Mouse (Mus musculus): ENCODE results near the gene Dohh. TPM values are rescaled to one million over a fixed set of nuclear protein-coding genes. Genes with fewer than 3 reads are reported as not detected.
A peak's percentile ranks its signal among the peaks of the same experiment; 100 is the strongest.

The Dohh gene
- polyA plus RNA-seq, 1 experiment from 2014 or later = 68.9 TPM

- no peaks in the 10 kb centered on the region for H3K9me3 ChIP-seq (ENCODE audit: control insufficient read depth, low read length)
- WGBS = 70% methylated on average over 18 of the region's 18 CpGs
- H3K27ac ChIP-seq = no peak overlapping the region
- H3K9ac ChIP-seq = no peak overlapping the region
- peaks cover 57% of the 10 kb centered on the region for H3K36me3 ChIP-seq (replicated peaks; ENCODE audit: control insufficient read depth, insufficient read depth)
- ATAC-seq (ENCODE audit: low FRiP score) = no peak
- peak overlapping the region; percentile 27 for H3K4me2 ChIP-seq (replicated peaks)
- H3K27me3 ChIP-seq (ENCODE audit: control insufficient read depth, insufficient read depth, low read length) = no peaks in the 10 kb centered on the region
- no peak for DNase-seq (ENCODE audit: low spot score)
- peaks cover 29% of the 10 kb centered on the region for H3K4me1 ChIP-seq (replicated peaks; ENCODE audit: control insufficient read depth, insufficient read depth, low read length)
- no peak overlapping the region for H3K4me3 ChIP-seq (replicated peaks; ENCODE audit: low read length)
Measured at GRCm38 (mm10) chr10:81399798-81400308, 15.6 kb downstream of the Dohh start.

- peaks cover 29% of the 10 kb centered on the region for H3K4me1 ChIP-seq (replicated peaks; ENCODE audit: control insufficient read depth, insufficient read depth, low read length)
- no peaks in the 10 kb centered on the region for H3K9me3 ChIP-seq (ENCODE audit: control insufficient read depth, low read length)
- WGBS = 35% methylated on average over 22 of the region's 22 CpGs
- peaks cover 64% of the 10 kb centered on the region for H3K36me3 ChIP-seq (replicated peaks; ENCODE audit: control insufficient read depth, insufficient read depth)
- H3K27ac ChIP-seq = no peak overlapping the region
- no peak for DNase-seq (ENCODE audit: low spot score)
- H3K4me2 ChIP-seq (replicated peaks) = peak overlapping the region; percentile 27
- 0 out of 2 replicates have a peak overlapping the region, but pooled peaks have one; percentile 7 for H3K9ac ChIP-seq
- H3K4me3 ChIP-seq (replicated peaks; ENCODE audit: low read length) = no peak overlapping the region
- H3K27me3 ChIP-seq (ENCODE audit: control insufficient read depth, insufficient read depth, low read length) = no peaks in the 10 kb centered on the region
- no peak for ATAC-seq (ENCODE audit: low FRiP score)
Measured at GRCm38 (mm10) chr10:81400371-81401204, 16.4 kb downstream of the Dohh start.

- Histone ChIP-seq H3K27ac (peak overlapping the region; percentile 74), H3K4me3 (replicated peaks; ENCODE audit: low read length) (no peak overlapping the region), H3K36me3 (replicated peaks; ENCODE audit: control insufficient read depth, insufficient read depth) (peaks cover 70% of the 10 kb centered on the region), H3K4me1 (replicated peaks; ENCODE audit: control insufficient read depth, insufficient read depth, low read length) (peaks cover 29% of the 10 kb centered on the region), H3K4me2 (replicated peaks) (peak overlapping the region; percentile 27; the same call in 1 of the 2 replicates), H3K27me3 (ENCODE audit: control insufficient read depth, insufficient read depth, low read length) (no peaks in the 10 kb centered on the region), H3K9ac (peak overlapping the region; percentile 16; the same call in 1 of the 2 replicates), H3K9me3 (ENCODE audit: control insufficient read depth, low read length) (no peaks in the 10 kb centered on the region)
- DNase-seq (ENCODE audit: low spot score) (peak; percentile 39), ATAC-seq (ENCODE audit: low FRiP score) (no peak)
- 24% methylated on average over 10 of the region's 10 CpGs for WGBS
Measured at GRCm38 (mm10) chr10:81401205-81401520, 16.9 kb downstream of the Dohh start.

DNA sequence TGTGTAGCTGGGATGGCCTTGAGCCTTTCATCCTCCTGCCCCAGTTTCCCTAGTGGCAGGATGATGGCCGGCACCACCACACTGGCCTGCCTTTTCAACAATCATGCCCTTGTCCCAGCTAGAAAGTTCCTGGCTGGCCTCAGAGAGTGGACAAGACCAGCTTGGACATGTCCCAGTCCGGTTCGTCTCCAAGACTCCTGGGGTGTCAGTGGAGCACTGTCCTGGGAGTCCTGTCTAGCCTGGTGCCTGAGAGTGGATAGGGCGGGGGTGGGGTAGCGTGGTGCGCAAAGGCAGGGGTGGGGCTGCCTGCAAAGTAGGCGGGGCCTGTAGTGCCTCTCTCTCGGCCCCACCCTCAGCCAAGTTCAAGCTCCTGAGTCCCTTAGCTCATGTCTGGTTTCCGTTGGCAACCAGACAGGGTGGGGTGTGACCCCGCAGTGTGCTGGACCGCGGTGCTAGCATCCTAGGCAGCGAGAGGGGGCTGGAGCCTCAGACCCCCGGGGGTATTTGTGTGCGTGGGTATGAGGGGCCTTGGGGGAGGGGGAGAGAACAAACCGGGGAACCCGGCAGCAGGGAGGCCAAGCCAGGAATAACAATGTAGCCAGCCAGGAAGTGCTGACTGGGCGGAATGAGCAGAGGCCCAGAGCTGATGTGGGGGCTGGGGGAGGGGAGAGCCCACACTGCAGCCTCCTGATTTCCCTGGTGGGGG, 17.4 kb downstream of the Dohh start:
- Histone ChIP-seq H3K4me1 (replicated peaks; ENCODE audit: control insufficient read depth, insufficient read depth, low read length) (peaks cover 32% of the 10 kb centered on the region), H3K36me3 (replicated peaks; ENCODE audit: control insufficient read depth, insufficient read depth) (peaks cover 75% of the 10 kb centered on the region), H3K4me2 (replicated peaks) (peak overlapping the region; percentile 27; the same call in 1 of the 2 replicates), H3K9ac (peak overlapping the region; percentile 16; the same call in 1 of the 2 replicates), H3K27me3 (ENCODE audit: control insufficient read depth, insufficient read depth, low read length) (no peaks in the 10 kb centered on the region), H3K4me3 (replicated peaks; ENCODE audit: low read length) (no peak overlapping the region), H3K27ac (peak overlapping the region; percentile 74), H3K9me3 (ENCODE audit: control insufficient read depth, low read length) (no peaks in the 10 kb centered on the region)
- 6% methylated on average over 18 of the region's 18 CpGs for WGBS
- peak; percentile 67 for ATAC-seq (ENCODE audit: low FRiP score)
- peak; percentile 68 for DNase-seq (ENCODE audit: low spot score)

DNA sequence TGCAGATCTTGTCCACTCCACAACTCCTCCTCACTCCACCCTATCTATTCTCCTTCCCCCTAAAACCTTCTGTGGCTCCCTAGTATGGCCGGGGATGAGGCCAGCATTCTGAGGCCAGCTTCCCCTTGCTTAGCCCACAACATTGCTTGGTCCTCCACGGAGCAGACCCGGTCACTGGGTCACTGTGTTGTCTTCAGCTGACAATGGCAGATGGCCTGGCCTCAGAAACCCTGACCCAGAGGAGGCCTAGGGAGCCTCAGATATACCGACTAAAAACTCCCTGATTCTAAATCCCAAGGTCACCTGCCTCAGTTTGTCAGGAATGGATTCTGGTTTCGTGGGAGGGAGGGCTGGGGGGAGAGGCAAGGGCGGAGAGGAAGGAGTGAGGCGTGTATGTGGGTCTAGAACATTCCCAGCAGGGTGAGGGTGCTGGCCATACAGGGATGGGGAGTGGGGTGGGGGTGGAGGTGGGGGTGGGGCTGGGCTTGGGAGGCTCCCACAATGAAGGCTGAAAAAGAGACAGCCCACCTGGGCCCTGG, 18.1 kb downstream of the Dohh start:
- Histone ChIP-seq H3K4me1 (replicated peaks; ENCODE audit: control insufficient read depth, insufficient read depth, low read length) (peaks cover 39% of the 10 kb centered on the region), H3K4me2 (replicated peaks) (0 out of 2 replicates have a peak overlapping the region, but pooled peaks have one; percentile 15), H3K4me3 (replicated peaks; ENCODE audit: low read length) (no peak overlapping the region), H3K27me3 (ENCODE audit: control insufficient read depth, insufficient read depth, low read length) (0 out of 2 replicates have a peak, but pooled peaks cover 3% of the 10 kb centered on the region), H3K27ac (peak overlapping the region; percentile 74), H3K36me3 (replicated peaks; ENCODE audit: control insufficient read depth, insufficient read depth) (peaks cover 80% of the 10 kb centered on the region), H3K9ac (no peak overlapping the region), H3K9me3 (ENCODE audit: control insufficient read depth, low read length) (no peaks in the 10 kb centered on the region)
- WGBS = 9% methylated on average over 7 of the region's 7 CpGs
- DNase-seq (ENCODE audit: low spot score) (no peak), ATAC-seq (ENCODE audit: low FRiP score) (peak; percentile 3; the same call in 1 of the 2 replicates)

- DNase-seq (ENCODE audit: low spot score) = peak; percentile 47
- H3K4me3 ChIP-seq (replicated peaks; ENCODE audit: low read length) = no peak overlapping the region
- no peaks in the 10 kb centered on the region for H3K9me3 ChIP-seq (ENCODE audit: control insufficient read depth, low read length)
- H3K4me1 ChIP-seq (replicated peaks; ENCODE audit: control insufficient read depth, insufficient read depth, low read length) = peaks cover 51% of the 10 kb centered on the region
- ATAC-seq (ENCODE audit: low FRiP score) = no peak
- H3K27me3 ChIP-seq (ENCODE audit: control insufficient read depth, insufficient read depth, low read length) = 0 out of 2 replicates have a peak, but pooled peaks cover 10% of the 10 kb centered on the region
- WGBS = 29% methylated on average over 10 of the region's 10 CpGs
- H3K27ac ChIP-seq = peak overlapping the region; percentile 74
- H3K36me3 ChIP-seq (replicated peaks; ENCODE audit: control insufficient read depth, insufficient read depth) = peaks cover 85% of the 10 kb centered on the region
- H3K4me2 ChIP-seq (replicated peaks) = no peak overlapping the region
- peak overlapping the region; percentile 31; the same call in 1 of the 2 replicates for H3K9ac ChIP-seq
Measured at GRCm38 (mm10) chr10:81403511-81403910, 19.3 kb downstream of the Dohh start.

- H3K4me3 ChIP-seq (replicated peaks; ENCODE audit: low read length) = no peak overlapping the region
- peaks cover 80% of the 10 kb centered on the region for H3K36me3 ChIP-seq (replicated peaks; ENCODE audit: control insufficient read depth, insufficient read depth)
- no peak overlapping the region for H3K9ac ChIP-seq
- H3K27ac ChIP-seq = no peak overlapping the region
- ATAC-seq (ENCODE audit: low FRiP score) (no peak), DNase-seq (ENCODE audit: low spot score) (no peak)
- peaks cover 15% of the 10 kb centered on the region; the same call in 1 of the 2 replicates for H3K27me3 ChIP-seq (ENCODE audit: control insufficient read depth, insufficient read depth, low read length)
- 18% methylated on average over 9 of the region's 9 CpGs for WGBS
- H3K4me1 ChIP-seq (replicated peaks; ENCODE audit: control insufficient read depth, insufficient read depth, low read length) = peaks cover 51% of the 10 kb centered on the region
- H3K4me2 ChIP-seq (replicated peaks) = no peak overlapping the region
- no peaks in the 10 kb centered on the region for H3K9me3 ChIP-seq (ENCODE audit: control insufficient read depth, low read length)
Measured at GRCm38 (mm10) chr10:81404082-81404481, 19.9 kb downstream of the Dohh start.

DNA sequence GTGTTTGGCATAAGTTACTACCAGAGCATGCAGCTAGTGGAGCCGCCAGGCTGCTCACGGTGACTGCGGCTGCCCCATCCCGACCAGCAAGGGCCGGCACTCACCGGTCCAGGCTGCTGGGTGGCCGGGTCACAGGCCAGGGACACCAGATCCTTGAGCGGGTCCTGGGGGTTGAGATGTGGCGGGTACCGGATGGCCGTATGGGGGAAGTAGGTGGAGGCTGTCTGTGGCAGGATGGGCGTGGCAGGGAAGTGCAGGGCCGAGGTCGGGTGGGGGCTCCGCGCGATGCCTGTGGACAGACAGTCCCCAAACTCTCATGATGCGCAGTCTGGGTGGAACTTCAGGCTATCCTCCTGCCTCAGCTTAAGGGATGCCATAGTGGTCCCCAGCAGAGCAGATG, 20.5 kb downstream of the Dohh start:
- no peak overlapping the region for H3K27ac ChIP-seq
- H3K9me3 ChIP-seq (ENCODE audit: control insufficient read depth, low read length) = no peaks in the 10 kb centered on the region
- WGBS = 67% methylated on average over 18 of the region's 18 CpGs
- H3K27me3 ChIP-seq (ENCODE audit: control insufficient read depth, insufficient read depth, low read length) = peaks cover 15% of the 10 kb centered on the region; the same call in 1 of the 2 replicates
- H3K4me3 ChIP-seq (replicated peaks; ENCODE audit: low read length) = no peak overlapping the region
- peaks cover 74% of the 10 kb centered on the region for H3K36me3 ChIP-seq (replicated peaks; ENCODE audit: control insufficient read depth, insufficient read depth)
- ATAC-seq (ENCODE audit: low FRiP score) (no peak), DNase-seq (ENCODE audit: low spot score) (no peak)
- peaks cover 51% of the 10 kb centered on the region for H3K4me1 ChIP-seq (replicated peaks; ENCODE audit: control insufficient read depth, insufficient read depth, low read length)
- H3K9ac ChIP-seq = no peak overlapping the region
- no peak overlapping the region for H3K4me2 ChIP-seq (replicated peaks)

All from hindbrain, embryonic 14.5 days (tissue).